Mouse (Mus musculus) MEL-GATA-1-ER (cell line): ENCODE measurements at regions not wholly inside any gene's neighbourhood (a gene's known extent, or its start where the extent isn't known, plus 50 kb on each side); places are given as distances from the start of the nearest gene placed in this dataset.

Experiments
- DNase-seq: peaks from one replicate; pipeline ENCODE4 v3.0.0-alpha.2; 2012; ENCODE audit warnings: low read depth; ENCODE audit errors: extremely low read depth

DNA sequence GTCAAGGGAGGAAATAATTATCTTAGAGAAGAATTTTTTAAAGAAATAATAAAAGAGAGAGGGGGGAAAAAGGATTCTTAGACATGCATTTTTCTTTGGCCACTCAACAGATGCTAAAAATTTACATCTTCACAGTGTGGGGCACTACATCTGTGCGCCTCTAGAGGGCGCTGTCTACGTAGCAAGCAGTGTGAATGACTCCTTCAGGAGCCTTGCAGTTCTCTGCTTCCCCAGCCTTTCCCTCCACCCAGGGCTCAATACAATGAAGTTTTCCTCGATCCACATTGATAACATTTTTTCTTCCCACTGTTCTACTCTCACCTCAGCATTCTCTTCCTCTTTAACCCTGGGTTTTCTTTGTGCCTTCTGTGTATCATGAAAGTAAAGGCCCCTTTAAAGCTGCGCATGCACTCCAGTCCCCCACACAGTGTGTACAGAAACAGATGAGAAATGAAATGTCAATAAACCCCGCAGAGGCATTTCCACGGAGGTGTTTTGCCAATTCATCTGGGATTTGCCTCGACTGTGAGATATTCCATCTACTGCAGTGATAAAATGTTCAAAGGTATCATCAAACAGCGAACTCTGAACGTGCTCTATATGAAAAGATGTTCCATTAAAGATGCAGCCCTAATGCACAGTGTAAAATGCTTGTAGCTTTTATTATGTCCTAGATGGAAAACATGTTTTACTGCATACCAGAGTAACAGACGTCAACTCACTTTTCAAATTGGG lies 181.2 kb downstream of the Rdh14 start:
- DNase-seq, result no peak

DNA sequence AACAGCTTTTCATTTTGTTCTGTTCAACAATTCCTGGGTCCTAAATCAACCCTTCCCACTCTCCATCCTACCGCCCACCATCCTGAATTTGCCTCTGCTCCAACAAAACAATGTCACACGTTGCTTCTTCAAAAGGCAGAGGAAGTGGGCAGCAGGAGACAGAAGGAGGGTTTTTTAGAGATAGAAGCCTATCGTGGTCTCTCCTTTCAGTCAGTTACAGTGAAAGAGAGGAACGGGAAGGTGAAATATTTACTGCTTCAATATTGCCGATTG lies 181.7 kb downstream of the Rdh14 start:
- DNase-seq, result no peak

DNA sequence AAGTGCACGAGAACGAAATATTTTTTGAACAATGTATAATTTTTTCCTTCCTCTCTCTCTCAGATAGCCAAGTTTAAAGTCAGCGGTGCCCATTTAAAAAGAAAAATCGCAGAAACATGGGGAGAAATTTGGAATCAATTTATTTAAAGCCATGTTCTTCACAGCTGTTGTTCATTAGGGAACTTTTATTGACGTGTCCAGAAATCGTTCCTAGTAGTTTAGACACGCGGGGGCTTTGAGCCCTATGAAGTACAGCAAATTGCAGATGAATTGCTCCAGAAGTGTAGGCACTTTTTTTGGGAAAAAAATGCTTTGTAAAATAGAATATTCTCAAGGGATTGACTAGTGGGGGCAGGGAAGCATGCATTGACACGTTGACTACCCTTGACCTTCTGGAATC lies 182.8 kb downstream of the Rdh14 start:
- no peak for DNase-seq

DNA sequence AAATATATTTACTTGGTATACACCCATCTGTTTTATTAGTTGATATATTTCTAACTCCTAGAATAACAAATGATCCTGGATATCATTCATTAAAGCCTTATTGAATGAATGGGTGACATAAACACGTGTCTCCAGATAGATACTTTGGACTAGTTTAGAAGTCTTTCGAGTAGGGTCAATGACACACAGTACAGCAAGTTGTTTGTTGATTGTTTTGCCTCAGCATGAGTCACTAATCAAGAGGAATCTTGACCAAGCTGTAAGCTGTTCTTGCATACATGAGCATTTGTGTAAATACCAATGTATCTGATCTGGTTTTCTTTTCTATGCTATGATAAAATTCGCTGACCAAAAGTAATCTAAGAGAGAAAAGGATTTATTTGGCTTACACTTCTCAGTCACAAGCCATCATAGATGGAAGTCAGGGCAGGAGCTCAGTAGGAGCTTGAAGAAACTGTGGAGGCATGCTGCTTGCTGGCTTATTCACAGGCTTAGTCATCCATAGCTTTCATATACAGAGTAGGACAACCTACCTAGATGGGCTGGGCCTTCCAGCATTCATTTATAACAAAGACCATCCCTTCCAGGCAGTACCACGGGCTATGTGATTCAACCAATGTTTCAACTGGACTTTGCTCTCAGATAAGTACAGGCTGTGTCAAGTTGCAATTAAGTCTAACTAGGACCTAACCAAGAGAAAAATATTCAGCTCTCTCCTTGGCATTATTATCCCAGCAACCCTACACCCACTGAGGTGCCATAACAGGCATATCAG lies 192.5 kb downstream of the Rdh14 start:
- no peak for DNase-seq

DNA sequence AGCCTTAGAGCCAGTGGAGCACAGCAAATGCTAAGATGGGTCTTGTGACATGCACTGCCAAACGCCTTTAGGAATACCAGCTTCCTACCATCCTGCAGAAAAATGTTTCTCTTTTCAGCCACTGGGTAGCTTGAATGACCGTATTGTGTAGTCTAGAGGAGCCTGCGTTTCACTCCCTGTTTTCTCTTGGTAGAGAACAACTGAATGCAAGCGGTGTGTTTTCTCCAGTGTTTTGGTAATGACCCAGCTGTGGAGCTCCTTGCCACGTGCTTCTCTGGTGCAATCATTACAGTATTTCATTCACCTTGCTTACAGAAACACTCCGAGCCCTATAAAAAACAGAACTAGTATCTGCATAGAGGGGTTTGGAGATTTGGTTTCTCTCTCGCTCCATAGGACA lies 193.5 kb downstream of the Rdh14 start:
- DNase-seq, result no peak

DNA sequence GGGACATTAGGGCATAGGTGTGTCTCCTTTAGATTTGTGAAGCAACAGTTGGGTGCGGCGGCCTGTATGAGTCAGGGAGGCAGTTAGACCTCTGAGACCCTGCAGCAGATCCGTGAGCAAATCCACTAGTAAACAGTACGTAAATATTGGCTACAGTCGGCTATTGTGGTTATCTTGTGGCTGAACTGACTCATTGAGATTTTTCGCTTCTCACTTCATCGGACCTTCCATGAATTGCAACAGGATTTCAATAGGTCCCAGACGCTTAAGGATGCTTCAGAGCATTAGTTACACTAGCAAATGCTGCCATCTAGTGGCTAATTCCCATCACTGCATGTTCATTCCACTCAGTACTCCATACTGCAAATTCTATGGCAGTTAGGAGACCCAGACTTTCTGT lies 199.0 kb downstream of the Rdh14 start:
- peak; percentile 22 for DNase-seq

DNA sequence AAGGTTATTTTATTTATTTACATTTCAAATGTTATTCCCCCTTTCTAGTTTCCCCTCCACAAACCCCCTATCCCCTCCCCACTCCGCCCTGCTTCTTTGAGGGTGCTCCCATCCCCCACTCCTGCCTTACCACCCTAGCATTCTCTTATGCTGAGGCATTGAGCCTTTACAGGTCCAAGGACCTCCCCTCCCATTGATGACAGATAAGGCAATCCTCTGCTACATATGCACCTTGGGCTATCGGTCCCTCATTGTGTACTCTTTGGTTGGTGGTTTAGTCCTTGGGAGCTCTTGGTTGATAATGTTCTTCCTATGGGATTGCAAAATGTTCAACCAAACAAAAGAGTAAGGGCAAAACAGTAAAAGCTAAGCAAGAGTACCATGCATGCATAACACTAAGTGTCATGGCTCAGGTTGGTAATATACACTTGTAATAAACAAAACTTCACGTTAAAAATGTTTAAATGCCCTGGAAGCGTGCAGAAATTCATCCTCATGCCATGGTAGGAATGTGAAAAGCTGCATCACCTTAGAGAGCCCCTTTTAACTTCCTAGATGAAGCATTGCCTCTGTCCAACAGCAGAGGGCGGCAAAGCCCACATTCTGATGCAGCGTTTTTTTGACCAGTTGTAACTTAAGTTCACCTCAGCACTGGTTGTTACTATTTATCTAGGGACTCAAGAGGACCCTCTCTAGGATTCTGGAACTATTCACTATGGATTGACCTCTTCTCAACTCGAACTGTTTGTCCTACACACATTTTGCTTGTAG lies 207.6 kb downstream of the Rdh14 start:
- no peak for DNase-seq

DNA sequence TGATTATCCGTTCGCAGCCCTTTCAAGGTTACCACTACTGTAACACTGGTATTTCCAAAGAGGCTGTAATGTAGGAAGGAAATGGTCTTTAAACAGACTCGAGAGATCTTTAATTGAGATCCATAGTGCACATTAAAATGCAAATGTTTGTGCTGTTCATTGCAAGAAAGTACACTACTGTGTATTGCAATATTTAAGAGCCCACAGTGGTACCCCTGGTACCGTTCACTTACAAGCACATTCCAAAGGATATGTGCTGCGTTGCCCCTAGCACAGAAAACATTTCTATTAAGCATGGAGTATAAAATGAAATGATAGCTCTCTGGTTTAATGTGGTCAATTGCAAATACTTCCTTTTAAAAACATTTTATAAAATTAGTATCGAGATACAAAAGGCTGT lies 209.5 kb downstream of the Rdh14 start:
- DNase-seq, result no peak

DNA sequence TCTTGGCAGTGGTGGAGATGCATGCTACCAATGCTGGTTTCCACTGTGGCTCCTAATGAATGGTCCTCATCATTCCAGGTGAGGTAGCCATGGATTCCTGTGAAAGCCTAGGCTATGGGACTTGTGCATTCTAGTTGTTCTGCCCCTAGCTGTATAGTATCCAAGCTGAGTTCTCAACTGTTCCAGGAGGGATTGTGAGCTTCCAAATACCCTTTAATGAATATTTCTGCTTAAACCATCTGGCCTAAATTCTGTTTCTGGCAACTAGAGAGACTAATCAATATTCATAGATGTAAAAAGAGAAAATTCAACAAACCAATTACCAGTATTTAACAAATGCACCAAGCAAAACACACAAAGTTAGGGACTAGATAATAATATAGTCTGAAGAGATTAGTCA lies 227.7 kb downstream of the Rdh14 start:
- DNase-seq, result no peak

DNA sequence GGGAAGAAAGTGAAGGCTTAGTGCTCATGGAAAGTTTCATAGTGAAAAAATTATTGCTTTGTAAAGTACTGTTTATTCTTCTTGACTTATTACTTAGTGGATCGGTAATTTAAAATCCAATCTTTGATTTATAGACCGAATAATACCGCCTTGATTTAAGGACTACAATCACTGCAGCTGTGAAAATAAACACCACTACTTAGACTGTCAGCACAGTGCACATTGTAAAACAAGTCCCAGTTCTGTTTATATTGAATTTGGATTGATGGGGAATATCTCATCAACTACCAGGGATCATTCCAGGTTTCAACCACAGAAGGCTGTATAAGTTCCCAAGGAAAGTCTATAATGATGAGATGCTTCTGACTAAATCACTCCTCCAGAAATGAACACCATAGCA lies 230.0 kb downstream of the Rdh14 start:
- DNase-seq, result no peak

DNA sequence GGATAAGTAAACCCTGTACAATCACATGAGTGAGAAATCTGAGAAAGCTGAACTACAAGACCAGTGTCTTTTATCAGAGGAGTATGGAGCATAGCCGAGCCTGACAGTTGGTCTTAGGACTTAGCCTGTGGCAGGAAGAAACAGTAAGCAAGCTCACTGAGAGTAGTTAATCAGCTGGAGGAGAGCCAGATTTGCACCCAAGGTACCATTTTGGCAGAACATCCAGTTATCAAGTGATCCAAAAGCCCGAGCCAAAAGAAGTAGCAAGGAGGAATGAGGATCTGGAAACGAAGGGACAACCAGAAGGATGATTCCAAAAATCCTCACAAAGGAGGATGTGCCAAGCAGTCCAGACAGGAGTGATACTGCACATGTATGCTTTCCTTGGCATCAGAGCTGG lies 248.0 kb downstream of the Rdh14 start:
- DNase-seq, result no peak

DNA sequence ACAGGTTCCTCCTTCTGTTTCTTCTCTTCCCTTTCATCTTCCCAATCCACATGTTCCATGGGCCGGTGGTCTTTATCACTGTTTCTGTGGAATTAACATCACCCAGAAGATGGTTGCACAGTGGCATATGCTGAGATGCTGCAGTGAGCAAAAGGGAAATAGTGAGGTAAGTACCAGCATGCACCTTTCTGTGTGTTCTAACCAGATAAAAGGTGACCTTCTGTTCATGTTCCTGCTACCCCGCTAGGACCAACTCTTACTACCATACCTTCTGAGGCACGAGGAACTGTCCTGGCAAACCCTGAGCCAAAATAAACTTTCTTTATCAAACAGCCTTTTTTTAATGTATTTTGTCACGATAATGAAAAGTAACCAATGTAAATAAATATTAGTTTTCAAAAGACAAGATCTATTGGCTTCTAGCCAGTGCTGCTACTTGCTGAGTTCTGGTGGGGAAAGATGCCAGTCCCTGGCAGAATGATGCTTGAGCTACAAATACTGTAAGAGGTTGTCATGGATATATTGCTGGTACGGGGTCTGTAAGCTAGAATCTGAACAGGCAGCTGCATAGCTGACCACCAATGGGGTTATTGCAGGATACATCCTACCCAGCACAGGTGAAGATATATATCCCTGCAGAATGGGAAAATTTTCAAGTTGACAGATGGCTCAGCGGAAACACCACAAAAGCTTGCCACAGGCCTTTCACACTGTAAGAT lies 264.1 kb downstream of the Rdh14 start:
- DNase-seq, result no peak

DNA sequence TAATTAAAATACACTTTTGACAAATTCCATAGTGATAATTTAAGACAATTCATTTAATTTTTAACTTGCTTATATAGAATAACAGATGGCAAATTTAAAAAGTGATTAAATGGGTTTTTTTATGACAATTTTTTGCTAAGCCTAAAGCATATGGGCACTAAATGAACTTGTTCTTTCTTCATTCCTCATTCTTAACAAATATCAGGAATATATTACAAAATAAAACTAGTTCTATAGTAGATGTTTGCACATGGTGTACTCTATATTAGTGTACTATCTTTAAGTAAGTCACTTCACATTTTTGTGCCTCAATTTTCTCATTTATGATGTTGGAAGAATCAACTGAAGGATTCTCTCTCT lies 264.6 kb downstream of the Rdh14 start:
- DNase-seq, result no peak

DNA sequence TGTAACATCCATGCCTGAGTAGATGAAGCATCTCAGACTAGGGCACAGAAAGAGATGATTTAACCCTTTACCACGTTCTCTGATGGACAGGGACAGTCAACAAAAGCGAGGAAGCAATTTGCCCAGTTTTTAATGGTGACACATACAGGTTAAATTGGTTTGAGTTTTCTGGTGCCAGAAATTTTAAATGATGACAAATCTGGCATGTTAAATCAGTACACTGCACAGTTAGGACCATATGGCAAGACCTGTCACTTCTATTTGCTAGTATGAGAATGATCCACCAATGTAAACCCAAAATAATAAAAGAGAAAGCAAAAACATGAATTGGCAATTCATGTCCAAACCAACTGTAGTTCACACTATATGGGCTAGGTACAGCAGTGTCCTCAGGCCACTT lies 268.3 kb downstream of the Rdh14 start:
- DNase-seq, result no peak

DNA sequence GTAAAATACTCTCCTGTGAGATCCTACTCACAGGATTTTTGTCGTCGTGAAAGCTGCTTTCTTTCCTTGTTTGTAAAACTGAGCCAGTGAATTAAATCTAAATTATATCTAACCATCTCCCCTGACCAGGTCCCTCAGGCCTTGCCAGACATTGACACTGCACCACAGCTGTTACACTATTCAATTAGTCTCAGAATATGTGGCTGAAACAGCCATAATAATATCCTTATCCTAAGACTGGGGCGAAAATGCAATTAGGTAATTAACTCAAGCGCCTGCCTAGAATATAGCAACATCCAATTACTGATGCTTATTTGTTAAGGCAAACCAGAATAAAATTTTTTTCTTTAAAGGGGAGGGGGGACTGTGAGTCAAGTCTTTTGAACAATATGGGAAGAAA lies 296.2 kb downstream of the Rdh14 start:
- no peak for DNase-seq
